Mouse (Mus musculus) liver, embryonic 14.5 days (tissue): ENCODE results near the gene Cmc1. TPM values are rescaled to one million over a fixed set of nuclear protein-coding genes. Genes with fewer than 3 reads are reported as not detected.

Experiments
- ATAC-seq: fragments of 200-750 bp; cut with Nextera tagmentation; 2 replicates; pipeline ENCODE4 v1.8.0; 2017; ENCODE audit warnings: moderate number of reproducible peaks, mild to moderate bottlenecking, moderate library complexity; ENCODE audit not compliant: insufficient read depth
- DNase-seq, 3 experiments: peaks; one replicate each; pipeline ENCODE4 v3.0.0-alpha.2; 2012 to 2013; ENCODE audit warnings: low read depth in 3 of 3, low spot score in 3 of 3
- H3K27ac ChIP-seq: fragments of 300-500 bp; sonication (generic); 2 replicates; pipeline ENCODE4 v1.5.1; 2014; ENCODE audit warnings: moderate library complexity, mild to moderate bottlenecking, control low read depth, inconsistent platforms
- H3K27me3 ChIP-seq: fragments of 300-500 bp; sonication (generic); 2 replicates; pipeline ENCODE4 v1.6.1; 2014; ENCODE audit warnings: mild to moderate bottlenecking, low read length, moderate library complexity; ENCODE audit not compliant: control insufficient read depth, insufficient read depth
- H3K36me3 ChIP-seq: fragments of 300-500 bp; sonication (generic); replicated peaks from 2 replicates; pipeline ENCODE4 v1.6.1; 2014; ENCODE audit warnings: low read depth; ENCODE audit not compliant: control insufficient read depth, insufficient read depth
- H3K4me1 ChIP-seq, 2 experiments: fragments of 200-500 bp in 1 of 2; fragments of 300-500 bp in 1 of 2; sonication (generic) in 1 of 2; replicated peaks; 2 replicates each; pipeline ENCODE4 v1.6.1; 2012 to 2014; ENCODE audit warnings: antibody characterized with exemption in 1 of 2, inconsistent platforms in 1 of 2, low read length in 1 of 2; ENCODE audit not compliant: control insufficient read depth in 2 of 2, insufficient read depth in 2 of 2
- H3K4me2 ChIP-seq: fragments of 300-500 bp; sonication (generic); 2 replicates; pipeline ENCODE4 v1.6.1; 2014; ENCODE audit warnings: low read depth, mild to moderate bottlenecking, control low read depth, moderate library complexity
- H3K4me3 ChIP-seq, 2 experiments: fragments of 200-500 bp in 1 of 2; fragments of 300-500 bp in 1 of 2; sonication (generic) in 1 of 2; 2 replicates each; pipeline ENCODE4 v1.5.1; 2012 to 2014; ENCODE audit warnings: low read depth in 2 of 2, low read length in 2 of 2, mild to moderate bottlenecking in 2 of 2, control low read depth in 1 of 2, inconsistent platforms in 1 of 2, moderate library complexity in 1 of 2; ENCODE audit not compliant: insufficient read depth in 1 of 2
- H3K9ac ChIP-seq: fragments of 300-500 bp; sonication (generic); replicated peaks from 2 replicates; pipeline ENCODE4 v1.6.1; 2014; ENCODE audit warnings: mild to moderate bottlenecking, control low read depth, moderate library complexity
- H3K9me3 ChIP-seq: fragments of 300-500 bp; sonication (generic); 2 replicates; pipeline ENCODE4 v1.6.1; 2016; ENCODE audit warnings: low read length, mixed read lengths; ENCODE audit not compliant: control insufficient read depth
- CTCF ChIP-seq: IDR thresholded peaks from 2 replicates; pipeline ENCODE4 v1.5.1; 2016; ENCODE audit warnings: antibody characterized with exemption, low read depth, control low read depth
- EP300 ChIP-seq: IDR thresholded peaks from 2 replicates; pipeline ENCODE4 v1.6.1; 2016; ENCODE audit warnings: antibody characterized with exemption, low read depth
- WGBS: fragments of 180-500 bp; shearing (Covaris S2); extraction: QIAGEN DNeasy Blood & Tissue Kit; methylation state at CpG from one replicate; pipeline ENCODE4 v1.1.7; 2014; ENCODE audit not compliant: insufficient replicate concordance; 5-methylcytosine and 5-hydroxymethylcytosine counted together
- polyA plus RNA-seq, 2 experiments: library from polyadenylated mRNA; depleted of rRNA in 1 of 2; stranded (reverse) in 1 of 2; unstranded in 1 of 2; fragments of >200 nt; fragmentation: Nextera tagmentation in 1 of 2; extraction: Ambion mirVana in 1 of 2; gene quantifications; 2 replicates each; pipeline versions ENCODE4 v1.2.1 to v1.2.3; 2012 to 2014

Cmc1 gene
- polyA plus RNA-seq, 2 experiments: 4.2 to 28.8 TPM

GRCm38 (mm10) chr9:118110360-118110710 is 39.6 kb downstream of the Cmc1 start:
- Histone ChIP-seq H3K9me3 (no peaks in the 10 kb centered on the region), H3K27ac (no peak overlapping the region), H3K36me3 (no peaks in the 10 kb centered on the region), H3K27me3 (no peaks in the 10 kb centered on the region), H3K4me3 (no peak overlapping the region), H3K4me1 (no peaks in the 10 kb centered on the region), H3K4me2 (no peak overlapping the region), H3K9ac (no peak overlapping the region)
- WGBS: 65% methylated on average over 2 of the region's 2 CpGs
- ATAC-seq: no peak
- TF ChIP-seq EP300: no peak
- no peak for TF ChIP-seq CTCF
- no peak for DNase-seq

DNA sequence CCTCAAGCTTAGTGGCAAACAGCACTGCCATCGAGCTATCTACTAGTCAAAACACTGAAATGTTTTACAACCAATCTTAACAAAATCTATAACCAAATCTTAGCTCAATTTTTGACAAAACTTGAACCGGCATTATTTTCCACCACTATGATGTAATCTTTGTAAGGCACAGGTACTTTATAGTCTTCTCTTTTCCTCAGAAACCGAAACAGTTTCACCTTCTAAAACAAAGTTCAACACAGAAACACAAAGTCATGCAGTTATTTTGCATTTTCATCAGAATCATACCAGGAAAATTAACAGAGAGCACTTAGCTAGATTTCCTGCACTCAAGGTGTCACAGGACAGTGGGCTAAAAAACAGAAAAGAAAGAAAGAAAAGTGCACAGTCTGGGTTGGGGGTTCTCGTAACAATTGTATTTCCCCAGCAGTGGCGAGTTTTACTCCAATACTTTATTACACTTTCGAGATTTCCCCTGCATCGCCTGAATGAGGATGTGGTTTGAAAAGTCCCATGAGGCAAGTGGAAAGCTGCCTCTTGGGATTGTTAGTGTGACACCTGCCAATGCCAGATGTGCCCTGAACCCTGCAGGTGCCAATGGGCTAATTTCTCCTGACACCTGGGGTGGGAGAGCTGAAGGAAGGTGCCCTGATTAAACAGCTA is 40.1 kb downstream of the Cmc1 start:
- no peaks in the 10 kb centered on the region for H3K4me1 ChIP-seq
- DNase-seq: no peak
- H3K4me2 ChIP-seq: no peak overlapping the region
- no peaks in the 10 kb centered on the region for H3K36me3 ChIP-seq
- no peaks in the 10 kb centered on the region for H3K9me3 ChIP-seq
- WGBS: 49% methylated on average over 7 of the region's 7 CpGs
- H3K27ac ChIP-seq: no peak overlapping the region
- no peak overlapping the region for H3K9ac ChIP-seq
- TF ChIP-seq EP300: no peak
- TF ChIP-seq CTCF: no peak
- no peaks in the 10 kb centered on the region for H3K27me3 ChIP-seq
- ATAC-seq: no peak
- no peak overlapping the region for H3K4me3 ChIP-seq

DNA sequence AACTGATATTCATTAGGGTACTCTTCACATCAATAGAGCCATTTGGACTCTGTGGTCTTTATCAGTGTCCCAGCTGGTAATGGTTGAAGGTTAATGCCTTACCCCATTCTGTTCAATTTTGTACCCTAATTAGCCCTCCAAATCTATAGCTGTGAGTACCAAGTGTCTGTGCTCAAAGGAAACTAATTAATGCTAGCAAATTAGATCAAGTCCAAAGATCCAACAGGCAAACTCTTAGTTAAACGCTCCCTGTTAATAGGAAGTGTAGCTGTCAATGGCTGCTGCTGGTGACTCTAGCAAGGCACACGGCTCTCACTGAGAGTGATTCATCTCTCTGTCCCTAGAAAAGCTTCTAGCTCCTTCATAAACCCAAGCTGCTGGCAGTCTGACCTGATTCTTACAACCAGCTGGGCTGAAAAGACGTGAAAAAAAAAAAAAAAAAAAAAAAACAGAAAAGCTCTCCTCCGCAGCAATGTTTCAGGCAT is 41.4 kb downstream of the Cmc1 start:
- no peak for DNase-seq
- Histone ChIP-seq H3K9me3 (no peaks in the 10 kb centered on the region), H3K36me3 (no peaks in the 10 kb centered on the region), H3K27ac (no peak overlapping the region), H3K4me2 (no peak overlapping the region), H3K9ac (no peak overlapping the region), H3K27me3 (no peaks in the 10 kb centered on the region), H3K4me1 (no peaks in the 10 kb centered on the region), H3K4me3 (no peak overlapping the region)
- TF ChIP-seq EP300: no peak
- no peak for TF ChIP-seq CTCF
- no peak for ATAC-seq
- 72% methylated on average over 4 of the region's 4 CpGs for WGBS

- no peaks in the 10 kb centered on the region for H3K27me3 ChIP-seq
- TF ChIP-seq CTCF: no peak
- TF ChIP-seq EP300: no peak
- no peaks in the 10 kb centered on the region for H3K36me3 ChIP-seq
- H3K4me3 ChIP-seq: no peak overlapping the region
- no peak overlapping the region for H3K9ac ChIP-seq
- no peak overlapping the region for H3K4me2 ChIP-seq
- WGBS: 74% methylated on average over 2 of the region's 2 CpGs
- H3K4me1 ChIP-seq: no peaks in the 10 kb centered on the region
- H3K9me3 ChIP-seq: no peaks in the 10 kb centered on the region
- ATAC-seq (no peak), DNase-seq (no peak)
- H3K27ac ChIP-seq: no peak overlapping the region
Measured at GRCm38 (mm10) chr9:118101802-118102201, 48.2 kb downstream of the Cmc1 start.

GRCm38 (mm10) chr9:118100484-118100883 is 49.5 kb downstream of the Cmc1 start:
- Histone ChIP-seq H3K36me3 (no peaks in the 10 kb centered on the region), H3K27me3 (no peaks in the 10 kb centered on the region), H3K9me3 (no peaks in the 10 kb centered on the region), H3K4me1 (no peaks in the 10 kb centered on the region), H3K4me3 (no peak overlapping the region), H3K9ac (no peak overlapping the region), H3K27ac (no peak overlapping the region), H3K4me2 (no peak overlapping the region)
- ATAC-seq (no peak), DNase-seq (no peak)
- TF ChIP-seq CTCF (no peak), EP300 (no peak)
- WGBS: 86% methylated on average over 2 of the region's 2 CpGs
